In the genomic region with DNA sequence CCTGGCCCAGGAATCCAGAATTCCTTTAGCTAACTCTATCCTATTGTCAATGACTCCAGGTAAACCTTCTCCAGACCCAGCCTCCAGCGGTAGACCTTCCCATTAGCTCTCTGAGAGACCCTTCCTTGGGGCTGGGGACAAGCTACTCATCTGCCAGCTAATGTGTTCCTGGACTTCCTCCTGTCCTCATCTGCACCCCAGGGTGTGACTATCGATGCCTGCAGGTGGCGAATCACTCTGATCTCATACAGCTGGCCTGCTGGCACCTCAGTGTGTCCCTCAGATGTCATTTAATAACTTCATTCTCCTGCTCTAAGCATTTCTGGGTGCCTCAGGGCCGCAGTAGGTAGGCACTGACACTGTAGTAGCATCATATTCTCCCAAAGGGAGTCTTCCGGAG, we compare ENCODE assay signal across 9 mouse cellular contexts. TPM values are rescaled to one million over a fixed set of nuclear protein-coding genes. Genes with fewer than 3 reads are reported as not detected.
DNase-seq lines count a peak whose midpoint lies in the region; ATAC-seq and TF ChIP-seq lines count a peak whose summit lies in the region.
"Had no signal": no experiment of that assay in that cellular context is flagged by ENCODE, and none has a peak within 500 bp of the region (broad histone marks: within the 10 kb centered on the region; RNA-seq: fewer than 3 reads in every experiment).

No protein-coding gene starts in this region.

- WGBS in intestine, embryonic 14.5 days: 86% methylated on average over 5 of the region's 5 CpGs
- 69% methylated on average over 5 of the region's 5 CpGs for WGBS in intestine, postnatal 0 days
- 77% methylated on average over 5 of the region's 5 CpGs for WGBS in forebrain, embryonic 13.5 days
- 59% methylated on average over 5 of the region's 5 CpGs for WGBS in liver, embryonic 14.5 days (ENCODE audit: insufficient replicate concordance)

- H3K9me3 ChIP-seq in intestine, embryonic 14.5 days (ENCODE audit: control insufficient read depth, low read length): no peaks in the 10 kb centered on the region
- H3K9me3 ChIP-seq in intestine, postnatal 0 days (ENCODE audit: control insufficient read depth): no peaks in the 10 kb centered on the region
- H3K9me3 ChIP-seq in MEL (replicated peaks; ENCODE audit: insufficient read depth, low read length): no peaks in the 10 kb centered on the region
- H3K9me3 ChIP-seq in forebrain, embryonic 13.5 days (replicated peaks): no peaks in the 10 kb centered on the region
- no peaks in the 10 kb centered on the region for H3K9me3 ChIP-seq in liver, embryonic 14.5 days (ENCODE audit: control insufficient read depth, low read length)
- H3K9me3 ChIP-seq: G1E had no signal

- peak in 1 of 2 experiments; percentile 38; a peak in 2 of 4 replicates for TF ChIP-seq EP300 in MEL (IDR thresholded peaks at IDR 0.05; ENCODE audit: low read depth in 1 of 2, low read length in 2 of 2)
- no peak for TF ChIP-seq EP300 in liver, embryonic 14.5 days (IDR thresholded peaks at IDR 0.05; ENCODE audit: low read depth)

- H3K4me1 ChIP-seq in intestine, embryonic 14.5 days (replicated peaks; ENCODE audit: control insufficient read depth, insufficient read depth, low read length): peaks cover 14% of the 10 kb centered on the region
- no peaks in the 10 kb centered on the region for H3K4me1 ChIP-seq in intestine, postnatal 0 days (replicated peaks; ENCODE audit: control insufficient read depth, insufficient read depth, low read length)
- peaks cover 9 to 23% of the 10 kb centered on the region in 2 experiments for H3K4me1 ChIP-seq in MEL (ENCODE audit: control insufficient read depth in 1 of 2, insufficient read depth in 2 of 2, low read length in 2 of 2)
- peaks cover 22% of the 10 kb centered on the region for H3K4me1 ChIP-seq in forebrain, embryonic 13.5 days
- peaks cover 16 to 17% of the 10 kb centered on the region in 2 experiments for H3K4me1 ChIP-seq in liver, embryonic 14.5 days (replicated peaks; ENCODE audit: control insufficient read depth in 2 of 2, insufficient read depth in 2 of 2, low read length in 1 of 2)

- TF ChIP-seq CTCF in intestine, postnatal 0 days (IDR thresholded peaks at IDR 0.05; ENCODE audit: low read depth): no peak
- TF ChIP-seq CTCF in MEL (IDR thresholded peaks at IDR 0.05 in 2 of 3, conservative IDR thresholded peaks at IDR 0.05 in 1 of 3; ENCODE audit: control insufficient read depth in 1 of 3, insufficient read depth in 1 of 3, low read depth in 2 of 3, low read length in 3 of 3, poor library complexity in 1 of 3, severe bottlenecking in 1 of 3): no peak
- no peak for TF ChIP-seq CTCF in liver, embryonic 14.5 days (IDR thresholded peaks at IDR 0.05; ENCODE audit: low read depth)

- H3K9ac ChIP-seq in intestine, embryonic 14.5 days (ENCODE audit: low read length): peak overlapping the region; percentile 57
- H3K9ac ChIP-seq in intestine, postnatal 0 days (ENCODE audit: low read depth, low read length): no peak overlapping the region
- peak overlapping the region; percentile 4; the same call in 1 of the 2 replicates for H3K9ac ChIP-seq in MEL (ENCODE audit: control insufficient read depth, low read depth, low read length, poor library complexity, severe bottlenecking)
- peak overlapping the region; percentile 62; the same call in 1 of the 2 replicates for H3K9ac ChIP-seq in forebrain, embryonic 13.5 days
- no peak overlapping the region for H3K9ac ChIP-seq in liver, embryonic 14.5 days (replicated peaks)

- H3K4me3 ChIP-seq in intestine, embryonic 14.5 days (ENCODE audit: low read depth, low read length): no peak overlapping the region
- no peak overlapping the region for H3K4me3 ChIP-seq in intestine, postnatal 0 days (ENCODE audit: low read depth, low read length)
- H3K4me3 ChIP-seq in MEL (ENCODE audit: control insufficient read depth in 1 of 2, insufficient read depth in 1 of 2, low read depth in 2 of 2, low read length in 2 of 2): peak overlapping the region; percentile 53 to 87; a peak in 3 of 4 replicates
- H3K4me3 ChIP-seq in forebrain, embryonic 13.5 days: no peak overlapping the region
- no peak overlapping the region for H3K4me3 ChIP-seq in liver, embryonic 14.5 days (ENCODE audit: insufficient read depth in 1 of 2, low read depth in 2 of 2, low read length in 2 of 2)

- ATAC-seq in intestine, embryonic 14.5 days (replicated peaks; ENCODE audit: low FRiP score, low TSS enrichment, low read depth): no peak
- no peak for ATAC-seq in intestine, postnatal 0 days
- ATAC-seq in forebrain, embryonic 13.5 days: no peak
- no peak for ATAC-seq in liver, embryonic 14.5 days (ENCODE audit: insufficient read depth)

- no peak for TF ChIP-seq RAD21 in MEL (IDR thresholded peaks at IDR 0.05; ENCODE audit: low read depth, low read length)

- H3K79me2 ChIP-seq in MEL (ENCODE audit: control insufficient read depth, insufficient read depth, low read length, poor library complexity): no peaks in the 10 kb centered on the region

- H3K27me3 ChIP-seq in intestine, embryonic 14.5 days (replicated peaks; ENCODE audit: control insufficient read depth, insufficient read depth, low read length): 0 out of 2 replicates have a peak, but pooled peaks cover under 1% of the 10 kb centered on the region
- no peaks in the 10 kb centered on the region for H3K27me3 ChIP-seq in intestine, postnatal 0 days (replicated peaks; ENCODE audit: control insufficient read depth, insufficient read depth, low read length)
- H3K27me3 ChIP-seq in MEL (ENCODE audit: control insufficient read depth in 1 of 2, insufficient read depth in 2 of 2, low read length in 2 of 2): no peaks in the 10 kb centered on the region; a peak in 1 of 4 replicates
- H3K27me3 ChIP-seq in forebrain, embryonic 13.5 days: no peaks in the 10 kb centered on the region
- H3K27me3 ChIP-seq in liver, embryonic 14.5 days (ENCODE audit: control insufficient read depth, insufficient read depth, low read length): peaks cover 3% of the 10 kb centered on the region

- peak overlapping the region; percentile 92; the same call in 1 of the 2 replicates for H3K27ac ChIP-seq in intestine, embryonic 14.5 days (ENCODE audit: low read depth)
- H3K27ac ChIP-seq in intestine, postnatal 0 days (ENCODE audit: low read depth, low read length): no peak overlapping the region
- peak overlapping the region; percentile 6; the same call in 1 of the 2 replicates for H3K27ac ChIP-seq in MEL (ENCODE audit: control insufficient read depth, low read depth, low read length)
- H3K27ac ChIP-seq in forebrain, embryonic 13.5 days: peak overlapping the region; percentile 51; the same call in 1 of the 2 replicates
- H3K27ac ChIP-seq in liver, embryonic 14.5 days: no peak overlapping the region

- H3K36me3 ChIP-seq in intestine, embryonic 14.5 days (ENCODE audit: control insufficient read depth, insufficient read depth, low read length): no peaks in the 10 kb centered on the region
- no peaks in the 10 kb centered on the region for H3K36me3 ChIP-seq in intestine, postnatal 0 days (ENCODE audit: control insufficient read depth, insufficient read depth)
- peaks cover 0 to 18% of the 10 kb centered on the region in 2 experiments; a peak in 2 of 4 replicates for H3K36me3 ChIP-seq in MEL (ENCODE audit: control insufficient read depth in 1 of 2, insufficient read depth in 2 of 2, low read length in 2 of 2)
- no peaks in the 10 kb centered on the region for H3K36me3 ChIP-seq in forebrain, embryonic 13.5 days (ENCODE audit: poor library complexity, severe bottlenecking)
- no peaks in the 10 kb centered on the region for H3K36me3 ChIP-seq in liver, embryonic 14.5 days (replicated peaks; ENCODE audit: control insufficient read depth, insufficient read depth, low read depth)
- H3K36me3 ChIP-seq: G1E had no signal

- no peak for DNase-seq in intestine, embryonic 14.5 days (ENCODE audit: low spot score)
- DNase-seq in MEL (ENCODE audit: low read depth, low spot score): peak; percentile 53
- DNase-seq in liver, embryonic 14.5 days (ENCODE audit: low read depth in 3 of 3, low spot score in 3 of 3): no peak
- DNase-seq in thymus, postnatal 4 days: no peak
- no peak for DNase-seq in cerebellum, adult 11-12 months
- no peak for DNase-seq in thymus, postnatal 36 days

- no peak for TF ChIP-seq POLR2A in MEL (IDR thresholded peaks at IDR 0.05; ENCODE audit: control insufficient read depth in 1 of 2, insufficient read depth in 1 of 2, low read depth in 1 of 2, low read length in 2 of 2, poor library complexity in 1 of 2)

- peak overlapping the region; percentile 77; the same call in 1 of the 2 replicates for H3K4me2 ChIP-seq in intestine, embryonic 14.5 days (ENCODE audit: low read length)
- no peak overlapping the region for H3K4me2 ChIP-seq in intestine, postnatal 0 days (replicated peaks; ENCODE audit: low read depth)
- H3K4me2 ChIP-seq in forebrain, embryonic 13.5 days: peak overlapping the region; percentile 77; the same call in 1 of the 2 replicates
- peak overlapping the region; percentile 75; the same call in 1 of the 2 replicates for H3K4me2 ChIP-seq in liver, embryonic 14.5 days (ENCODE audit: low read depth)

RNA-seq across cellular contexts. Expression of gene Ercc1, which starts 16.8 kb away (rescaled TPM):
- 71.8 and 82.9 TPM in 2 replicates for polyA plus RNA-seq in intestine, embryonic 14.5 days (2014; fragmentation: Nextera tagmentation; extraction: Ambion mirVana)
- 22.1 and 27.1 TPM in 2 replicates for polyA plus RNA-seq in intestine, postnatal 0 days (2015; fragmentation: Nextera tagmentation; extraction: Ambion mirVana)
- 22.2 and 25.9 TPM in 2 replicates for total RNA-seq in MEL (2012; rRNA removed)
- 10 to 100 TPM in 1 of 2 experiments, not detected in 1; 37.5 TPM for polyA plus RNA-seq in MEL (2012; ENCODE audit: insufficient read depth in 1 of 2, insufficient read length in 2 of 2, low read depth in 1 of 2, low replicate concordance in 2 of 2, missing spikeins in 1 of 2)
- 88.0 and 96.4 TPM in 2 replicates for polyA plus RNA-seq in forebrain, embryonic 13.5 days (2015; fragmentation: Nextera tagmentation; extraction: Ambion mirVana)
- 8.5 and 9.8 TPM in 2 replicates for polyA plus RNA-seq in liver, embryonic 14.5 days (2012; rRNA removed)
- 15.7 and 19.2 TPM in 2 replicates for polyA plus RNA-seq in liver, embryonic 14.5 days (2014; fragmentation: Nextera tagmentation; extraction: Ambion mirVana)

RNA-seq across cellular contexts. Expression of gene Fosb, which starts 17.9 kb away (rescaled TPM):
- polyA plus RNA-seq in intestine, embryonic 14.5 days (2014; fragmentation: Nextera tagmentation; extraction: Ambion mirVana): 0.08 and 0.49 TPM in 2 replicates
- polyA plus RNA-seq in intestine, postnatal 0 days (2015; fragmentation: Nextera tagmentation; extraction: Ambion mirVana): 0.12 and 0.54 TPM in 2 replicates
- total RNA-seq in MEL (2012; rRNA removed): 0.04 and 0.10 TPM in 2 replicates
- under 1 TPM in 1 of 2 experiments, not detected in 1; 0.49 TPM for polyA plus RNA-seq in MEL (2012; ENCODE audit: insufficient read depth in 1 of 2, insufficient read length in 2 of 2, low read depth in 1 of 2, low replicate concordance in 2 of 2, missing spikeins in 1 of 2)
- 0.06 TPM in 1 of 2 replicates, not detected in the other for polyA plus RNA-seq in forebrain, embryonic 13.5 days (2015; fragmentation: Nextera tagmentation; extraction: Ambion mirVana)
- polyA plus RNA-seq in liver, embryonic 14.5 days (2012; rRNA removed): 0.03 and 0.04 TPM in 2 replicates
- not detected in 2 replicates for polyA plus RNA-seq in liver, embryonic 14.5 days (2014; fragmentation: Nextera tagmentation; extraction: Ambion mirVana)

RNA-seq across cellular contexts. Expression of gene Cd3eap, which starts 31.5 kb away (rescaled TPM):
- 23.9 and 25.8 TPM in 2 replicates for polyA plus RNA-seq in intestine, embryonic 14.5 days (2014; fragmentation: Nextera tagmentation; extraction: Ambion mirVana)
- 8.3 and 9.7 TPM in 2 replicates for polyA plus RNA-seq in intestine, postnatal 0 days (2015; fragmentation: Nextera tagmentation; extraction: Ambion mirVana)
- 26.2 and 43.9 TPM in 2 replicates for total RNA-seq in MEL (2012; rRNA removed)
- 10 to 100 TPM in 1 of 2 experiments, not detected in 1; 49.8 TPM for polyA plus RNA-seq in MEL (2012; ENCODE audit: insufficient read depth in 1 of 2, insufficient read length in 2 of 2, low read depth in 1 of 2, low replicate concordance in 2 of 2, missing spikeins in 1 of 2)
- 21.4 and 23.2 TPM in 2 replicates for polyA plus RNA-seq in forebrain, embryonic 13.5 days (2015; fragmentation: Nextera tagmentation; extraction: Ambion mirVana)
- 4.5 and 6.7 TPM in 2 replicates for polyA plus RNA-seq in liver, embryonic 14.5 days (2012; rRNA removed)
- 7.2 and 7.8 TPM in 2 replicates for polyA plus RNA-seq in liver, embryonic 14.5 days (2014; fragmentation: Nextera tagmentation; extraction: Ambion mirVana)

RNA-seq across cellular contexts. Expression of gene Ppp1r13l, which starts 31.8 kb away (rescaled TPM):
- 4.4 and 4.9 TPM in 2 replicates for polyA plus RNA-seq in intestine, embryonic 14.5 days (2014; fragmentation: Nextera tagmentation; extraction: Ambion mirVana)
- 1.4 TPM in 2 replicates for polyA plus RNA-seq in intestine, postnatal 0 days (2015; fragmentation: Nextera tagmentation; extraction: Ambion mirVana)
- total RNA-seq in MEL (2012; rRNA removed): 1.0 and 1.5 TPM in 2 replicates
- polyA plus RNA-seq in MEL (2012; ENCODE audit: insufficient read depth in 1 of 2, insufficient read length in 2 of 2, low read depth in 1 of 2, low replicate concordance in 2 of 2, missing spikeins in 1 of 2): 10 to 100 TPM in 1 of 2 experiments, not detected in 1; 15.9 TPM
- polyA plus RNA-seq in forebrain, embryonic 13.5 days (2015; fragmentation: Nextera tagmentation; extraction: Ambion mirVana): 3.6 and 4.1 TPM in 2 replicates
- polyA plus RNA-seq in liver, embryonic 14.5 days (2012; rRNA removed): 2.3 TPM in 2 replicates
- 0.65 and 1.0 TPM in 2 replicates for polyA plus RNA-seq in liver, embryonic 14.5 days (2014; fragmentation: Nextera tagmentation; extraction: Ambion mirVana)

RNA-seq across cellular contexts. Expression of gene Rtn2, which starts 45.4 kb away (rescaled TPM):
- polyA plus RNA-seq in intestine, embryonic 14.5 days (2014; fragmentation: Nextera tagmentation; extraction: Ambion mirVana): 12.2 and 14.3 TPM in 2 replicates
- 7.1 and 9.3 TPM in 2 replicates for polyA plus RNA-seq in intestine, postnatal 0 days (2015; fragmentation: Nextera tagmentation; extraction: Ambion mirVana)
- 0.27 and 0.52 TPM in 2 replicates for total RNA-seq in MEL (2012; rRNA removed)
- 1 to 10 TPM in 1 of 2 experiments, not detected in 1; 1.4 TPM for polyA plus RNA-seq in MEL (2012; ENCODE audit: insufficient read depth in 1 of 2, insufficient read length in 2 of 2, low read depth in 1 of 2, low replicate concordance in 2 of 2, missing spikeins in 1 of 2)
- polyA plus RNA-seq in forebrain, embryonic 13.5 days (2015; fragmentation: Nextera tagmentation; extraction: Ambion mirVana): 87.9 and 92.4 TPM in 2 replicates
- polyA plus RNA-seq in liver, embryonic 14.5 days (2012; rRNA removed): 2.9 and 4.1 TPM in 2 replicates
- 2.6 and 3.0 TPM in 2 replicates for polyA plus RNA-seq in liver, embryonic 14.5 days (2014; fragmentation: Nextera tagmentation; extraction: Ambion mirVana)

Comparison
In these comparisons a context has a peak if more than half of its experiments do, and no peak if none do; other contexts are left out.
1. H3K27ac ChIP-seq: peak in intestine, embryonic 14.5 days (single experiment), MEL (single experiment) and forebrain, embryonic 13.5 days (single experiment); none in intestine, postnatal 0 days (single experiment) and liver, embryonic 14.5 days (single experiment).
2. H3K9ac ChIP-seq: peak in intestine, embryonic 14.5 days (single experiment), MEL (single experiment) and forebrain, embryonic 13.5 days (single experiment); none in intestine, postnatal 0 days (single experiment) and liver, embryonic 14.5 days (single experiment).
3. H3K4me3 ChIP-seq: peak in MEL (2 of 2); none in intestine, embryonic 14.5 days (single experiment), intestine, postnatal 0 days (single experiment), forebrain, embryonic 13.5 days (single experiment) and liver, embryonic 14.5 days (0 of 2).